Mouse (Mus musculus) testis, adult 2 months (tissue): Measurements from ENCODE around the gene Rrh.

Experiments used
- CTCF ChIP-seq: fragments of 200-500 bp; IDR thresholded peaks from 2 replicates; pipeline ENCODE4 v1.5.1; 2012; ENCODE audit warnings: low read depth, mild to moderate bottlenecking, inconsistent platforms, low read length, moderate library complexity; ENCODE audit not compliant: control insufficient read depth, insufficient read depth, insufficient replicate concordance
- POLR2A ChIP-seq: fragments of 200-500 bp; IDR thresholded peaks from 2 replicates; pipeline ENCODE4 v1.6.1; 2012; ENCODE audit warnings: low read depth, mild to moderate bottlenecking, inconsistent platforms, low read length, moderate library complexity; ENCODE audit not compliant: control insufficient read depth

- TF ChIP-seq POLR2A (no peak), CTCF (no peak)
Observed at GRCm38 (mm10) chr3:129845868-129846267, 23.5 kb upstream of the Rrh start.
